21 mouse cellular contexts compared by ENCODE assay signal in the genomic region with DNA sequence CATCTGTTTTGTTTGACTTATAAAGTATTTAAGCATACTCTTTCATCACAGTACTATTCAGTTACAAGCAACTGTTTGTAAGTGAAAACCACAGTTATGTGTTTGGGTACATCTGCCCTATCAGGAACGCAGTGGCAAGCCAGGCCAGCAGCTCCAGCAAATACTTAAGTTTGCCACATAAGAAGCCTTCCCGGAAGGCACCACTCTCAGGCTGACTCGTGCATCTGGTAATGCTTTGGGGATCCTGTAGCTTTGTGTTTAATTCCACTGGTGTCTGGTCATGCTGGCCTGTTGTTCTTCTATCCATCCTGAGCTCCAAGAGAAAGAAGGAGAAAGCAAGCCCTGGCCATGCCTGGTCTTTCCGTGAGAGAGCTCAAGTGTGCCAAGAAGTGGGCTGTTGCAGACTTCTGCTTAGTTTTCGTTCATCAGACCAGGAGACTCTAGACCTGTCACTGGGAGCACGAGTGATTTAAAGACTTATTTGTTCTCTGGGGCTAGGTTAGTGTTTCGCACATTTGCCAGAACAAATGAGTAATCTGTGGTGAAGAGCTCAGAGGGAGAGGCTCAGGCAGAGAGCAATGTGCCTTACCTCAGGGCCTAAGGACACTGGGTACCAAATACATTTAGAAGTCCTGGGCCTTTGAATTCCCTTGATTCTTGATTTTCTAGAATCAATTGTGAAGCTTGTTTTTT.
DNase-seq lines count a peak whose midpoint lies in the region; ATAC-seq and TF ChIP-seq lines count a peak whose summit lies in the region.
"Had no signal": no experiment of that assay in that cellular context is flagged by ENCODE, and none has a peak within 500 bp of the region (broad histone marks: within the 10 kb centered on the region; RNA-seq: fewer than 3 reads in every experiment).

No protein-coding gene starts in this region.

- no peak overlapping the region for H3K4me2 ChIP-seq in kidney, embryonic 15.5 days
- H3K4me2 ChIP-seq: heart, embryonic 13.5 days; liver, embryonic 15.5 days; neural tube, embryonic 12.5 days had no signal

- no peak for TF ChIP-seq POLR2A in embryonic fibroblast, embryonic 13.5 days (IDR thresholded peaks at IDR 0.05; ENCODE audit: low read depth, low read length)

- H3K27me3 ChIP-seq in kidney, embryonic 15.5 days = no peaks in the 10 kb centered on the region
- H3K27me3 ChIP-seq: heart, embryonic 13.5 days; liver, embryonic 15.5 days; neural tube, embryonic 12.5 days had no signal

- no peak overlapping the region for H3K4me3 ChIP-seq in kidney, embryonic 15.5 days (replicated peaks)
- H3K4me3 ChIP-seq in embryonic fibroblast, embryonic 13.5 days (ENCODE audit: insufficient read depth, low read length) = no peak overlapping the region
- H3K4me3 ChIP-seq: forebrain, embryonic 10.5 days; heart, embryonic 13.5 days; liver, embryonic 15.5 days; neural tube, embryonic 12.5 days had no signal

- H3K4me1 ChIP-seq in kidney, embryonic 15.5 days = peaks cover 14% of the 10 kb centered on the region
- peaks cover 7% of the 10 kb centered on the region for H3K4me1 ChIP-seq in embryonic fibroblast, embryonic 13.5 days (ENCODE audit: control insufficient read depth, insufficient read depth, low read length)
- H3K4me1 ChIP-seq: neural tube, embryonic 12.5 days had no signal

- DNase-seq in frontal cortex, postnatal 36 days (ENCODE audit: low spot score in 2 of 2) = no peak
- no peak for DNase-seq in kidney, adult 11 months
- DNase-seq in Muller cell, postnatal 12 days (ENCODE audit: inconsistent ontology term) = peak; percentile 58
- DNase-seq in cerebellum, adult 9-10 months = no peak
- DNase-seq in thymus, postnatal 10 days (ENCODE audit: low spot score in 2 of 2) = no peak
- DNase-seq: adrenal gland, postnatal 36 days; forebrain, postnatal 0 days; heart, postnatal 14 days; lung, postnatal 4 days; right cerebral cortex, postnatal 14 days; thymus, postnatal 14 days had no signal

- H3K36me3 ChIP-seq in kidney, embryonic 15.5 days = no peaks in the 10 kb centered on the region
- H3K36me3 ChIP-seq: forebrain, embryonic 10.5 days; heart, embryonic 13.5 days; liver, embryonic 15.5 days; neural tube, embryonic 12.5 days had no signal

- no peak overlapping the region for H3K27ac ChIP-seq in kidney, embryonic 15.5 days
- peak overlapping the region; percentile 41 for H3K27ac ChIP-seq in embryonic fibroblast, embryonic 13.5 days (ENCODE audit: insufficient read depth, low read length)
- H3K27ac ChIP-seq: forebrain, embryonic 10.5 days; heart, embryonic 13.5 days; hindbrain, postnatal 0 days; liver, embryonic 15.5 days; neural tube, embryonic 12.5 days; stomach, postnatal 0 days had no signal

- peak; percentile 51; the same call in 1 of the 2 replicates for ATAC-seq in frontal cortex, adult (ENCODE audit: low TSS enrichment)
- ATAC-seq in kidney, embryonic 15.5 days (replicated peaks; ENCODE audit: low FRiP score) = 0 out of 2 replicates have a peak, but pooled peaks have one; percentile 49
- ATAC-seq: forebrain, postnatal 0 days; hindbrain, postnatal 0 days; intestine, postnatal 0 days had no signal

- TF ChIP-seq CTCF in embryonic fibroblast, embryonic 13.5 days (IDR thresholded peaks at IDR 0.05; ENCODE audit: borderline replicate concordance, insufficient read depth, low read length) = no peak

- H3K9me3 ChIP-seq in kidney, embryonic 15.5 days (replicated peaks) = no peaks in the 10 kb centered on the region
- H3K9me3 ChIP-seq: forebrain, embryonic 10.5 days; heart, embryonic 13.5 days; liver, embryonic 15.5 days; neural tube, embryonic 12.5 days had no signal

- WGBS in kidney, embryonic 15.5 days = 47% methylated on average over 7 of the region's 7 CpGs

- no peak overlapping the region for H3K9ac ChIP-seq in kidney, embryonic 15.5 days
- H3K9ac ChIP-seq: forebrain, postnatal 0 days; heart, embryonic 13.5 days; liver, embryonic 15.5 days; neural tube, embryonic 12.5 days had no signal
